Mouse (Mus musculus): ENCODE measurements at regions not wholly inside any gene's neighbourhood (a gene's known extent, or its start where the extent isn't known, plus 50 kb on each side); places are given as distances from the start of the nearest gene placed in this dataset.

GRCm38 (mm10) chr14:68022925-68023324 is 1271.2 kb downstream of the Synb start:
- DNase-seq = no peak

- DNase-seq = no peak
Observed at GRCm38 (mm10) chr14:68021240-68021639, 1272.9 kb downstream of the Synb start.

DNA sequence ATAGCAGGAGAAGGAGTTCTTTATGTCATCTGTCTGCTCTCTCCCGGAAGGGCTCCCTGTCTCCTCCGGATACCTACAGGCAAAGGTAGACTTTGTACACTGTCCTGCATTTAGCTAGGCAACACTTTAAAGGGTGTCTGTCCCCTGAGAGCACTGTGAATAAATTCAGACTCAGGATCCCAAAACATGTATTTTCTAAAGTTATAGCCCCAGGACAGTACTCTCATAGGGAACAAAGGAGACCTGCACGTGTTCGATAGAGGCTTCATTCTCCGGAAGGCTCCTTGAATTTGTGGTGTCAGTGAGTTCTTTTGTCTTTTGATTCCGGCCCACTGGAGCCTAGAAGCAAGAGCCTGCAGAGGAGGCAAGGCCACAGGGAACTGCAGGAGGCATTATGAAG is 1273.3 kb downstream of the Synb start:
- no peak for DNase-seq

- DNase-seq = peak; percentile 62
Observed at GRCm38 (mm10) chr14:68018686-68019085, 1275.4 kb downstream of the Synb start.

DNA sequence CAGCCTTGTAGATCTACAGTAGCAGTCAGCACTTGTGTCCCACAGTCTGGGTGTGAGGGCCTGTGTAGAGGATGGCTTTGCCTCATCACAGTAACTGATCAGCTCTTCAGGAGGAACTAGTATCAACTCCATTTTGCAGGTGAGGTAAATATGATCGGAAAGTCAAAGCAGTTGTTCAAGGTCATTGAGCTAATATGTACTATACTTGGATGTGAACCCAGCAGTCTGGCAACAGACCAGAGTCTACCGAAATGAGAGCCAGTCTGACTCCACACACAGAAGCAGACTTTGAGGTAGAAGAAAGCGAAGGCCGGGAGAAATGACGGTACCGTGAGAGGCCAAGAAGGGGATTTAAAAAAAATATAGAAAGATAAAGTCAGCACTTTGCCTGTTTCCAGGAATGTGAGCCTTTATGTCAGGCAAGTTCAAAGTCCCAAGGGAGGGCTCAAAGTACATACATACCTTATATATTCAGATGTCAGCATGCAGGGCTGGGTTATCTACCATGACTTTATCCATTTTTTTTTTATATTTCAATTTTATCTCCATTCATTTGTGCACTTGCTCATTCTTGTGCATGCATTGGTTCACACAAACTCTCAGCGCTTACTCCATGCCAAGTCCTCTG is 1297.2 kb downstream of the Synb start:
- DNase-seq = no peak

GRCm38 (mm10) chr14:67993611-67994051 is 1300.5 kb downstream of the Synb start:
- DNase-seq = no peak

GRCm38 (mm10) chr14:67993142-67993541 is 1301.0 kb downstream of the Synb start:
- DNase-seq = peak; percentile 85

DNA sequence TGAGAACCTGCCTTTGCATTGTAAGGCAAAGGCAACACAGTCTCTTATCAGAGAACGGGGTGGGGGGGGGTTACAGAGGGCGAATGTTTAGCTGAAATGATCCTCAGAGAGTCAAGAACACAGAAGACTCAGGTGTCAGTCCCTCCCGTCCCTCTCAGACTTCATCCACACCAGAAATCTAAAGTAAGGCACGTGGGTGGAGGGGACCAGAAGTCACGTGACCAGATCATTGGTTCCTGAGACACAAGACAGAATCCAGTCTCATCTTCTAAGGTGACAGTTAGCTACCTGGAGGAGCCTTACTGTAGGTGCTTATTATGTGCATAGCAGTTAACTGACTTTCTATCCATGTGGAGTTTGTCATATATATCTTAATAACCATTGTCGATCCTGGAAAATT is 1302.0 kb downstream of the Synb start:
- DNase-seq = no peak

DNA sequence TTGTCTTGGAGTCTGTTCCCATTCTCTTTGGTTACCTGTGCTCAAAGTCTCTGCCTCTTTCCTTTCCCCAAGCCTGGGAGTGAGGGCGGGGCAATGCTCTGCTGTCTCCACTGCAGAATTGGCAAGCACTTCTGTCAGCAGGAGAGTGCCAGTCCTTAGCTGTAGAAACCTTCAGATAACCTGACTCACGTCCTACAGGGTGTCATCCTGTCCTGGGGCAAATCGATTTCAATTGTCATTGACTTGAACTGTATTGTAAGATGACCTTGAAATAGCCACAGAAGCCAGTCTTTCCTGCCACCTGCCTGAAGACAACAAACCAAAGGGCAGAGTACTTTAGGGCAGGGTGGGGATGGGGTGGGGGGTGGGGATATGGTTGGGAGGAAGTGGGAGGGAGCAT is 1303.8 kb downstream of the Synb start:
- DNase-seq = no peak
